Mouse (Mus musculus): ENCODE data around the gene Stk32b. TPM values are rescaled to one million over a fixed set of nuclear protein-coding genes. Genes with fewer than 3 reads are reported as not detected.

The Stk32b gene
- total RNA-seq, 4 experiments from 2014 or later: 0.41 to 1.4 (median 0.84) TPM

GRCm38 (mm10) chr5:37506880-37507519 lies 210.0 kb downstream of the Stk32b start:
- no peak for DNase-seq

GRCm38 (mm10) chr5:37494984-37495476 lies 221.9 kb downstream of the Stk32b start:
- DNase-seq: no peak

GRCm38 (mm10) chr5:37472025-37472608 lies 244.9 kb downstream of the Stk32b start:
- no peak for DNase-seq

- DNase-seq: no peak
Measured at GRCm38 (mm10) chr5:37471584-37471983, 245.4 kb downstream of the Stk32b start.

GRCm38 (mm10) chr5:37469031-37469430 lies 247.9 kb downstream of the Stk32b start:
- no peak for DNase-seq

GRCm38 (mm10) chr5:37467646-37468045 lies 249.3 kb downstream of the Stk32b start:
- DNase-seq: no peak

- no peak for DNase-seq
Measured at GRCm38 (mm10) chr5:37465461-37465860, 251.5 kb downstream of the Stk32b start.

GRCm38 (mm10) chr5:37458236-37458635 lies 258.7 kb downstream of the Stk32b start:
- no peak for DNase-seq

- DNase-seq: no peak
Measured at GRCm38 (mm10) chr5:37457831-37458230, 259.1 kb downstream of the Stk32b start.

- no peak for DNase-seq
Measured at GRCm38 (mm10) chr5:37457191-37457590, 259.8 kb downstream of the Stk32b start.

GRCm38 (mm10) chr5:37456590-37456989 lies 260.4 kb downstream of the Stk32b start:
- no peak for DNase-seq

- no peak for DNase-seq
Measured at GRCm38 (mm10) chr5:37447546-37447945, 269.4 kb downstream of the Stk32b start.

GRCm38 (mm10) chr5:37442767-37443166 lies 274.2 kb downstream of the Stk32b start:
- DNase-seq: no peak

- no peak for DNase-seq
Measured at GRCm38 (mm10) chr5:37435417-37435816, 281.6 kb downstream of the Stk32b start.

GRCm38 (mm10) chr5:37427210-37427609 lies 289.8 kb downstream of the Stk32b start:
- DNase-seq: no peak

GRCm38 (mm10) chr5:37419028-37419427 lies 297.9 kb downstream of the Stk32b start:
- DNase-seq: no peak

Other genes starting within 250 kb of the Stk32b start
- gene Cytl1, start 18.3 kb upstream of the Stk32b start, total RNA-seq (2022): 1 to 10 TPM; 1.3 to 2.6 (median 2.6) TPM
- 1 to 10 TPM; 1.2 to 3.7 (median 2.3) TPM for gene Msx1, start 107.4 kb upstream of the Stk32b start, total RNA-seq (2022)